Mouse (Mus musculus) gastrocnemius, postnatal 14 days (tissue): ENCODE results near the gene Ppie. TPM values are rescaled to one million over a fixed set of nuclear protein-coding genes. Genes with fewer than 3 reads are reported as not detected.
"Not testable (repeated sequence)": the region's sequence is repeated elsewhere in the genome, so short reads cannot be mapped to it uniquely, and the experiment has no call there.

ENCODE experiments used
- DNase-seq: peaks from one replicate; pipeline ENCODE4 v3.0.0; 2021; ENCODE audit warnings: mixed read lengths
- intact Hi-C: fragments of 180-260 bp; cut with DNase I; formaldehyde crosslinking; loops from one replicate; pipeline ENCODE4 v1.15.1; 2025; ENCODE audit warnings: low total_unique reads
- total RNA-seq, 2 experiments: library from RNA; stranded (reverse); gene quantifications; 2 replicates each; pipeline ENCODE4 v1.2.3; 2021

Gene Ppie
- total RNA-seq, 2 experiments from 2014 or later: 16.2 to 18.8 TPM

GRCm38 (mm10) chr4:123121286-123121685 is 18.5 kb downstream of the Ppie start:
- no peak for DNase-seq
- intact Hi-C loops: no loop called here

DNA sequence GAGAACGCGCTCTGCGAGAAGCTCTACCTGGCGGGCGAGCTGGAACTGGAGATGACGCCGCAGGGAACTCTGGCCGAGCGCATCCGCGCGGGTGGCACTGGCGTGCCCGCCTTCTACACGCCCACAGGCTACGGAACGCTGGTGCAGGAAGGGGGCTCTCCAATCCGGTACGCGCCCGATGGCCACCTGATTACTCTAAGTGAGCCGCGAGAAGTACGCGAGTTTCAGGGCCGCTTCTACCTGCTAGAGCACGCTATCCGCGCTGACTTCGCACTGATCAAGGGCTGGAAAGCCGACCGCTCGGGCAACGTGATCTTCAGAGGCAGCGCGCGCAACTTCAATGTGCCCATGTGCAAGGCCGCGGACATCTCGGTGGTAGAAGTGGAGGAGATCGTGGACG is 23.1 kb downstream of the Ppie start:
- intact Hi-C loops, DNase-seq: not testable (repeated sequence)

DNA sequence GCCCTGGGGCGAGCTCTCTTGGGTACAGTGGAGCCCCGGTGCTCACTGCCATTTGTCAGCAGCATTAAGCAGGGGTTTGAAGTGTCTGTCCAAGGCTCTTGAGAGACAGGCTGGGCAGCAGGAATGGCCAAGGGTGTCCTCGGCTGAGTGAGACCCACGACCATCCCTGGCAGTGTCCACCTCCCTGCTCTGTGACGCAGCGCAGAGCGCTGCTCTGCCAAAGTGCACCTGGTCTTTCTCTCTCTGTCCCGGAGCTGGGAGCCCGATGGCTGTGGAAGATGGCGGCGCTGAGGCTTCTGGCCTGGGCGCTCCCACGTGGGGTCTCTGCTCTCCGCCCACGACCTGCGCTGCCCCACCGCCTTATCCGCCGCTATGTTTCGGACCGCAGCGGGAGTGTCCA is 23.7 kb downstream of the Ppie start, which contains the start of gene Oxct2b:
Oxct2b (plus strand) TSS at position 256 of the 400 bp plus-strand sequence.
- no peak for DNase-seq
- intact Hi-C loops: no loop called here

- intact Hi-C loops, DNase-seq: not testable (repeated sequence)
Observed at GRCm38 (mm10) chr4:123114651-123115050, 25.1 kb downstream of the Ppie start.

GRCm38 (mm10) chr4:123112216-123112764 is 27.5 kb downstream of the Ppie start:
- intact Hi-C loops: no loop called here
- DNase-seq: no peak

- DNase-seq, intact Hi-C loops: not testable (repeated sequence)
Observed at GRCm38 (mm10) chr4:123111275-123111983, 28.3 kb downstream of the Ppie start.

- DNase-seq: no peak
- intact Hi-C loops: no loop called here
Observed at GRCm38 (mm10) chr4:123110751-123111150, 29.0 kb downstream of the Ppie start.

GRCm38 (mm10) chr4:123108056-123108455 is 31.7 kb downstream of the Ppie start:
- DNase-seq: no peak
- intact Hi-C loops: no loop called here

- DNase-seq: no peak
- intact Hi-C loops: no loop called here
Observed at GRCm38 (mm10) chr4:123106864-123107263, 32.9 kb downstream of the Ppie start.

DNA sequence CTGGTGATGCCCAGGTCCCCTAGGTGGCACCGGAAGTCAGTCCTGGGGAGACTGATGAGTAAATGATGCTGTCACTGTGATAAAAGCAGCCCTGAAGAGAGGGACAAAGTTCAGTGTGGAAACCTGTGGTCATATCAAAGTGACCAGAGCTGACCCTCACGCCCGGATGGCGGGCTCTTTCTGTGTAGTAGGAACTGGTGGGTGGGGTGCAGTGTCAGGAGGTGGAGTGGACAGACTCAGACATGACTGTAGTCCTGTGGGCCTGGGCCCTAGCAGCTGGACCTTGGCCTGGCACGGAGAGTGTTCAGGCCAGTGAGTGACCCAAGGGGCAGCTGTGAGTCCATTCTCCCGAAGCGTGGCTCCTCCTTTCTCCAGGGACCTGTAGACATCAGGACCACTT is 33.8 kb downstream of the Ppie start:
- intact Hi-C loops, DNase-seq: not testable (repeated sequence)

- DNase-seq: no peak
- intact Hi-C loops: no loop called here
Observed at GRCm38 (mm10) chr4:123105451-123105790, 34.3 kb downstream of the Ppie start.

DNA sequence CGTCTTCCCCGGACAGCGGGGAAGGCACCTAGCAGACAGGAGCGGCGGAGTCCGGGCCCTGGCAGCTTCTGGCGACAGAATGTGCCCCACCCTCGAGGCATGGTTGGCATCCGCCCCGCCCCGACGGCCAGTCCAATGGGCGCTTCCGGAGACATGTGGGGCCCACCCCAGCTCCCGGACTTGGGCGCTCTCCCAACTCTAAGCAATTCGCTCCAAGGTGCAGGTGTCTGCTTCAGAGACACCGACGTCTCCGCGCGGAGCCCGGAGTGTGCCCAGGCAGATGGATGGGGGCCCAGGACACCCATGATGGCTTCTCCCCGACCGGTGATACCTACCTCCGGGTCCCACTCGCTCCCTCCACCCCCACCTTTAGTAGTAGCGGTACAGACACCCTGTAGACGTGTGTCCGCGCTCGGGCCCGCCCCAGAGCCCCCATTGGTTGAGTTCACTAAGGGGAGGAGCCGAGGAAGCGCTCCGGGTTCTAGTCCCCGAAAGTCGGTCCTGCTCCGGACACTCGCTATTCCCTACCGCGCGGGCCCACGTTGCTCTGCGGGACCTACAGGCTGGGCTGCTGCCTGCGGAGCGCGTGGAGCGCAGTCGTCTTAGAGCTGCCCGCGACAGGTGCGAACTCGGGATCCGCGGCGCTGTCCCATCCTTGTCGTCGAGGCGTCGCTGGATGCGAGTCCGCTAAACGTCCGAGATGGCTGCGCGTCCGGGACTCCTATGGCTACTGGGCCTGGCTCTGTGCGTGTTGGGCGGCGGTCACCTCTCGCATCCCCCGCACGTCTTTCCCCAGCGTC is 34.9 kb downstream of the Ppie start, which contains the start of gene Bmp8b:
Bmp8b (plus strand) TSS at position 515 of the 800 bp plus-strand sequence.
- intact Hi-C loops: no loop called here
- DNase-seq: no peak

- intact Hi-C loops: no loop called here
- DNase-seq: no peak
Observed at GRCm38 (mm10) chr4:123093869-123094268, 45.9 kb downstream of the Ppie start.

- intact Hi-C loops: no loop called here
Observed at GRCm38 (mm10) chr4:123093064-123093776, 46.5 kb downstream of the Ppie start.

DNA sequence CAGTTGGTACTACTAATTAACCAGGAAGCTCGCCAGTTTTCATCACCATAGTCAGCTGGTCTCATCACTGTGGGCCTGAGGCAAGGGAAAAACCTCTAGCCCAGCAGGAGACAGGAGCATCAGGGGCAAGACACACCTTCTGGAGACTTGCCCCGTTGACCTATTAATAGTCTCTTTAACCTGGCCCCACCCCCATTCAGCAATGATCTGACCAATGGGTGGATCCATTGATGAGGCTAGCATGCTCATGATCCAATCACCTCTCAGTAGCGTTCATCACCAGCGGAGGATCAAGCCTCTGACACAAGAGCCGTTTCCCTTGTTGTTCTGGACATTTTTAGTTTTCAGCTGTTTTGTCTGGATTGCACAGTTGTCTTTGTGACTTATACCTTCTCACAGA is 47.1 kb downstream of the Ppie start:
- intact Hi-C loops: no loop called here
- DNase-seq: no peak

More at GRCm38 (mm10) chr4:123093064-123093776, 46.5 kb downstream of the Ppie start:
- DNase-seq: no peak

GRCm38 (mm10) chr4:123086381-123086780 is 53.4 kb downstream of the Ppie start:
- intact Hi-C loops: loop anchor here (10.0 kb wide), 1 partner anchor 192 kb away; no protein-coding TSS in a partner anchor
- DNase-seq: no peak

DNA sequence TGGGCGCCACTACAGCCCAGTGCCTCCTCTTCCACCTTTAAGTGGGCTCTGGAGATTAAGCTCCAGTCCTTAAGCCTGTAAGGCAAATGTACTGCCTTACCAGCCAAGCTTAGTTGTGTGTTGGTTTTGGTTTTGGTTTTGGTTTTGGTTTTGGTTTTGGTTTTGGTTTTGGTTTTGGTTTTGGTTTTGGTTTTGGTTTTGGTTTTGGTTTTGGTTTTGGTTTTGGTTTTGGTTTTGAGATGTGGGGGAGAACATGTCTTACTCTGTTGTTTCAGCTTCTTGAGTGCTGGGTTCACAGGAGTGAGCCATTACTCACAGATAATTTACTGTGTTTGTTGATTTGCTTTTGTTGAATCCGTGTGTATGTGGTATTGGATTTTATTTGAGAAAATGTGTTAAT is 54.5 kb downstream of the Ppie start:
- no peak for DNase-seq
- intact Hi-C loops: loop anchor here (2.0 to 10.0 kb wide), 2 partner anchors 90 to 190 kb away; partner anchors contain the start of gene Mycl

DNA sequence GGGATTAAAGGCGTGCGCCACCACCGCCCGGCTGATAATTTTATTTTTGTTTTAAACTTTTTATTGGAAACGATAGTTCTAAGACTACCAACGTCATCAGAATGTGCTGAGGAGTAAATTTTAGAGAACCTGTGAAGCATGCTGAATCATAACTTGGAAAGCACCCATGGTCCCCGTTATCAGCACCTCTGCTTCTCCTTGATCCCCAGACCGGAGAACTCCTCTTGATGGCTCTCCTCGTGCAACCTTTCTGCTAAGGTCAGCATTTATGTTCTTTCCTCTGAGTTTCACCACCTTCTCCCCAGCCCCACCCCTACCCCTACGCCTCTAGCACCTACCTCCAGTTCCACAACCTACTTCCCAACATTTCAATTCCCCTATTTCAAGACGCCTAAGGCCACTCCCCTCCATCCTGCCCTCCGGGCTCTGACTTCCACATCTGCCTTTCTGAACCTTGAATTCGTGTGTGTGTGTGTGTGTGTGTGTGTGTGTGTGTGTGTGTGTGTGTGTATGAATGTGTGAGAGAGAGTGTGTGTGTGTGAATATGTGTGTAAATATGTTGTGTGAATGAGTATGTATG is 56.3 kb downstream of the Ppie start:
- DNase-seq: no peak
- intact Hi-C loops: loop anchor here (10.0 kb wide), 1 partner anchor 189 kb away; no protein-coding TSS in a partner anchor
